18 mouse cellular contexts compared by ENCODE assay signal in genomic region chr12:35220429-35220828, GRCm38 (mm10).
A peak's percentile ranks its signal among the peaks of the same experiment; 100 is the strongest.
DNase-seq lines count a peak whose midpoint lies in the region; ATAC-seq and TF ChIP-seq lines count a peak whose summit lies in the region.
"Had no signal": no experiment of that assay in that cellular context is flagged by ENCODE, and none has a peak within 500 bp of the region (broad histone marks: within the 10 kb centered on the region; RNA-seq: fewer than 3 reads in every experiment).

No protein-coding gene starts in this region.

- peak; percentile 35; the same call in 1 of the 2 replicates for ATAC-seq in embryonic facial prominence, embryonic 14.5 days (ENCODE audit: low read depth)
- ATAC-seq in kidney, embryonic 16.5 days (ENCODE audit: low FRiP score, low TSS enrichment), result no peak
- ATAC-seq in midbrain, postnatal 0 days (ENCODE audit: low FRiP score), result no peak
- no peak for ATAC-seq in midbrain, embryonic 15.5 days (replicated peaks)
- no peak for ATAC-seq in stomach, postnatal 0 days (ENCODE audit: low FRiP score, low TSS enrichment)
- ATAC-seq: intestine, embryonic 15.5 days had no signal

- no peak for TF ChIP-seq EP300 in stomach, postnatal 0 days (optimal IDR thresholded peaks at IDR 0.05)

- H3K4me2 ChIP-seq in embryonic facial prominence, embryonic 14.5 days (ENCODE audit: low read depth, low read length), result no peak overlapping the region
- H3K4me2 ChIP-seq in kidney, embryonic 16.5 days (replicated peaks; ENCODE audit: low read depth, low read length), result no peak overlapping the region
- H3K4me2 ChIP-seq in midbrain, postnatal 0 days (ENCODE audit: low read depth, low read length, poor library complexity, severe bottlenecking), result no peak overlapping the region
- H3K4me2 ChIP-seq in midbrain, embryonic 15.5 days, result no peak overlapping the region
- no peak overlapping the region for H3K4me2 ChIP-seq in stomach, postnatal 0 days (replicated peaks; ENCODE audit: low read depth)
- H3K4me2 ChIP-seq: embryonic facial prominence, embryonic 12.5 days; forebrain, embryonic 12.5 days; heart, embryonic 12.5 days; intestine, embryonic 15.5 days; midbrain, embryonic 12.5 days had no signal

- H3K27me3 ChIP-seq in embryonic facial prominence, embryonic 14.5 days (replicated peaks; ENCODE audit: control insufficient read depth, insufficient read depth, low read length), result no peaks in the 10 kb centered on the region
- H3K27me3 ChIP-seq in embryonic facial prominence, embryonic 10.5 days (replicated peaks; ENCODE audit: low read depth, poor library complexity, severe bottlenecking), result no peaks in the 10 kb centered on the region
- H3K27me3 ChIP-seq in kidney, embryonic 16.5 days (ENCODE audit: insufficient read depth, low read length), result no peaks in the 10 kb centered on the region
- H3K27me3 ChIP-seq in midbrain, postnatal 0 days (ENCODE audit: insufficient read depth, low read length), result no peaks in the 10 kb centered on the region
- no peaks in the 10 kb centered on the region for H3K27me3 ChIP-seq in midbrain, embryonic 15.5 days (replicated peaks)
- no peaks in the 10 kb centered on the region for H3K27me3 ChIP-seq in stomach, postnatal 0 days (ENCODE audit: control insufficient read depth, insufficient read depth, low read length)
- H3K27me3 ChIP-seq: embryonic facial prominence, embryonic 12.5 days; forebrain, embryonic 12.5 days; heart, embryonic 12.5 days; intestine, embryonic 15.5 days; midbrain, embryonic 12.5 days had no signal

- peak; percentile 72 for TF ChIP-seq CTCF in midbrain, postnatal 0 days (IDR thresholded peaks at IDR 0.05)
- TF ChIP-seq CTCF in stomach, postnatal 0 days (IDR thresholded peaks at IDR 0.05; ENCODE audit: low read depth), result peak; percentile 67

- peaks cover 6% of the 10 kb centered on the region; the same call in 1 of the 2 replicates for H3K4me1 ChIP-seq in embryonic facial prominence, embryonic 14.5 days (ENCODE audit: control insufficient read depth, insufficient read depth, low read length)
- no peaks in the 10 kb centered on the region for H3K4me1 ChIP-seq in embryonic facial prominence, embryonic 10.5 days
- H3K4me1 ChIP-seq in kidney, embryonic 16.5 days (ENCODE audit: insufficient read depth, low read length), result no peaks in the 10 kb centered on the region
- H3K4me1 ChIP-seq in midbrain, postnatal 0 days (ENCODE audit: insufficient read depth, low read length), result no peaks in the 10 kb centered on the region
- no peaks in the 10 kb centered on the region for H3K4me1 ChIP-seq in midbrain, embryonic 15.5 days
- no peaks in the 10 kb centered on the region for H3K4me1 ChIP-seq in stomach, postnatal 0 days (replicated peaks; ENCODE audit: control insufficient read depth, insufficient read depth)
- H3K4me1 ChIP-seq: embryonic facial prominence, embryonic 12.5 days; forebrain, embryonic 12.5 days; heart, embryonic 12.5 days; hindbrain, embryonic 10.5 days; intestine, embryonic 15.5 days; midbrain, embryonic 12.5 days had no signal

- no peak overlapping the region for H3K27ac ChIP-seq in embryonic facial prominence, embryonic 14.5 days (replicated peaks; ENCODE audit: low read depth, low read length)
- H3K27ac ChIP-seq in embryonic facial prominence, embryonic 10.5 days (replicated peaks), result no peak overlapping the region
- H3K27ac ChIP-seq in kidney, embryonic 16.5 days (ENCODE audit: low read length), result no peak overlapping the region
- no peak overlapping the region for H3K27ac ChIP-seq in midbrain, postnatal 0 days (ENCODE audit: low read depth, low read length)
- H3K27ac ChIP-seq in midbrain, embryonic 15.5 days, result no peak overlapping the region
- H3K27ac ChIP-seq in stomach, postnatal 0 days (replicated peaks), result no peak overlapping the region
- H3K27ac ChIP-seq: embryonic facial prominence, embryonic 12.5 days; forebrain, embryonic 12.5 days; hindbrain, embryonic 10.5 days; intestine, embryonic 15.5 days; midbrain, embryonic 12.5 days had no signal

- DNase-seq in embryonic facial prominence, embryonic 14.5 days (ENCODE audit: low spot score), result peak; percentile 63
- DNase-seq in embryonic facial prominence, embryonic 10.5 days (ENCODE audit: low spot score), result no peak
- peak; percentile 1 for DNase-seq in kidney, adult 9 months
- peak; percentile 33 for DNase-seq in midbrain, postnatal 0 days (ENCODE audit: low spot score)
- DNase-seq in stomach, postnatal 0 days (ENCODE audit: low spot score), result no peak
- DNase-seq in cerebellum, adult 11 months, result no peak
- DNase-seq: adrenal gland, adult 8-10 months; cerebellum, postnatal 14 days; gastrocnemius, postnatal 10 days; thymus, postnatal 4 days had no signal

- H3K9me3 ChIP-seq in embryonic facial prominence, embryonic 14.5 days (ENCODE audit: control insufficient read depth, low read length), result no peaks in the 10 kb centered on the region
- no peaks in the 10 kb centered on the region for H3K9me3 ChIP-seq in embryonic facial prominence, embryonic 10.5 days
- no peaks in the 10 kb centered on the region for H3K9me3 ChIP-seq in kidney, embryonic 16.5 days (ENCODE audit: low read length)
- no peaks in the 10 kb centered on the region for H3K9me3 ChIP-seq in midbrain, postnatal 0 days (ENCODE audit: low read length)
- no peaks in the 10 kb centered on the region for H3K9me3 ChIP-seq in midbrain, embryonic 15.5 days
- no peaks in the 10 kb centered on the region for H3K9me3 ChIP-seq in stomach, postnatal 0 days (ENCODE audit: control insufficient read depth, low read length)
- H3K9me3 ChIP-seq: embryonic facial prominence, embryonic 12.5 days; forebrain, embryonic 12.5 days; heart, embryonic 12.5 days; hindbrain, embryonic 10.5 days; intestine, embryonic 15.5 days; midbrain, embryonic 12.5 days had no signal

- no peak overlapping the region for H3K4me3 ChIP-seq in embryonic facial prominence, embryonic 14.5 days (ENCODE audit: low read depth, low read length)
- no peak overlapping the region for H3K4me3 ChIP-seq in embryonic facial prominence, embryonic 10.5 days
- no peak overlapping the region for H3K4me3 ChIP-seq in kidney, embryonic 16.5 days (ENCODE audit: low read length)
- H3K4me3 ChIP-seq in midbrain, postnatal 0 days (ENCODE audit: low read depth, low read length), result no peak overlapping the region
- H3K4me3 ChIP-seq in midbrain, embryonic 15.5 days, result no peak overlapping the region
- no peak overlapping the region for H3K4me3 ChIP-seq in stomach, postnatal 0 days (ENCODE audit: low read depth, low read length)
- H3K4me3 ChIP-seq: embryonic facial prominence, embryonic 12.5 days; forebrain, embryonic 12.5 days; heart, embryonic 12.5 days; hindbrain, embryonic 10.5 days; intestine, embryonic 15.5 days; midbrain, embryonic 12.5 days had no signal

- no peak overlapping the region for H3K9ac ChIP-seq in embryonic facial prominence, embryonic 14.5 days (ENCODE audit: low read depth, low read length)
- H3K9ac ChIP-seq in kidney, embryonic 16.5 days (replicated peaks; ENCODE audit: low read length), result no peak overlapping the region
- no peak overlapping the region for H3K9ac ChIP-seq in midbrain, postnatal 0 days (replicated peaks; ENCODE audit: low read length, poor library complexity, severe bottlenecking)
- no peak overlapping the region for H3K9ac ChIP-seq in midbrain, embryonic 15.5 days
- no peak overlapping the region for H3K9ac ChIP-seq in stomach, postnatal 0 days (ENCODE audit: low read length)
- H3K9ac ChIP-seq: embryonic facial prominence, embryonic 12.5 days; forebrain, embryonic 12.5 days; heart, embryonic 12.5 days; intestine, embryonic 15.5 days; midbrain, embryonic 12.5 days had no signal

- no peaks in the 10 kb centered on the region for H3K36me3 ChIP-seq in embryonic facial prominence, embryonic 14.5 days (ENCODE audit: control insufficient read depth, insufficient read depth, low read length)
- no peaks in the 10 kb centered on the region for H3K36me3 ChIP-seq in embryonic facial prominence, embryonic 10.5 days (replicated peaks)
- no peaks in the 10 kb centered on the region for H3K36me3 ChIP-seq in kidney, embryonic 16.5 days (ENCODE audit: insufficient read depth, low read length)
- H3K36me3 ChIP-seq in midbrain, postnatal 0 days (ENCODE audit: insufficient read depth, low read length), result no peaks in the 10 kb centered on the region
- H3K36me3 ChIP-seq in midbrain, embryonic 15.5 days (replicated peaks), result no peaks in the 10 kb centered on the region
- H3K36me3 ChIP-seq in stomach, postnatal 0 days (ENCODE audit: control insufficient read depth, insufficient read depth, low read length), result no peaks in the 10 kb centered on the region
- H3K36me3 ChIP-seq: embryonic facial prominence, embryonic 12.5 days; forebrain, embryonic 12.5 days; heart, embryonic 12.5 days; hindbrain, embryonic 10.5 days; intestine, embryonic 15.5 days; midbrain, embryonic 12.5 days had no signal

Comparison
In these comparisons a context has a peak if more than half of its experiments do, and no peak if none do; other contexts are left out.
1. DNase-seq: peak in embryonic facial prominence, embryonic 14.5 days (single experiment), kidney, adult 9 months (single experiment) and midbrain, postnatal 0 days (single experiment); none in embryonic facial prominence, embryonic 10.5 days (single experiment), stomach, postnatal 0 days (single experiment) and cerebellum, adult 11 months (single experiment).